Mouse (Mus musculus): Measurements from ENCODE around the gene Npr2.

- no peak for TF ChIP-seq EP300 (optimal IDR thresholded peaks at IDR 0.05)
- no peak for TF ChIP-seq CTCF (IDR thresholded peaks at IDR 0.05; ENCODE audit: low read depth)
Measured at GRCm38 (mm10) chr4:43591543-43591942, 40.2 kb upstream of the Npr2 start.
